Mouse (Mus musculus): ENCODE data around the gene Cd300e. TPM values are rescaled to one million over a fixed set of nuclear protein-coding genes. Genes with fewer than 3 reads are reported as not detected.

Gene Cd300e
- total RNA-seq, 2 experiments from 2014 or later: not detected

GRCm38 (mm10) chr11:115004070-115004469 lies 57.9 kb downstream of the Cd300e start:
- DNase-seq (ENCODE audit: low spot score in 2 of 2): no peak

Other genes with a start within 250 kb of the Cd300e start
- 1 to 10 TPM; 3.3 to 3.7 TPM for gene Gprc5c, start 211.0 kb downstream of the Cd300e start, total RNA-seq (2021)
- under 1 TPM; 0.41 to 0.50 TPM for gene Cd300a, start 172.1 kb downstream of the Cd300e start, total RNA-seq (2021)
- gene Cd300lb, start 127.8 kb downstream of the Cd300e start, total RNA-seq (2021): not detected
- not detected for gene Cd300c, start 93.0 kb downstream of the Cd300e start, total RNA-seq (2021)
- gene Cd300ld, start 72.3 kb downstream of the Cd300e start, total RNA-seq (2021): not detected
- 1 to 10 TPM; 3.9 to 4.1 TPM for gene Cd300c2, start 60.3 kb downstream of the Cd300e start, total RNA-seq (2021)
- gene Cd300ld2, start 46.0 kb downstream of the Cd300e start, total RNA-seq (2021): not detected
- gene Cd300ld4, start 35.2 kb downstream of the Cd300e start, total RNA-seq (2021): 1 to 10 TPM in 1 of 2 experiments, under 1 TPM in 1; 0.53 to 1.1 TPM
- 1 to 10 TPM in 1 of 2 experiments, not detected in 1; 1.0 TPM for gene Cd300ld5, start 24.4 kb downstream of the Cd300e start, total RNA-seq (2021)
- 1 to 10 TPM in 1 of 2 experiments, not detected in 1; 1.8 TPM for gene Cd300ld3, start 13.8 kb downstream of the Cd300e start, total RNA-seq (2021)
- gene Rab37, start 29.3 kb upstream of the Cd300e start, total RNA-seq (2021): 1 to 10 TPM; 3.7 to 4.2 TPM
- under 1 TPM; 0.45 to 0.51 TPM for gene Cd300lf, start 71.8 kb upstream of the Cd300e start, total RNA-seq (2021)
- gene Slc9a3r1, start 101.2 kb upstream of the Cd300e start, total RNA-seq (2021): 10 to 100 TPM; 66.9 to 70.4 TPM
- 10 to 100 TPM; 16.7 to 17.7 TPM for gene Tmem104, start 125.3 kb upstream of the Cd300e start, total RNA-seq (2021)
- gene Nat9, start 125.7 kb upstream of the Cd300e start, total RNA-seq (2021): 10 to 100 TPM; 24.2 to 26.0 TPM
- 10 to 100 TPM; 43.3 to 44.8 TPM for gene Grin2c, start 205.1 kb upstream of the Cd300e start, total RNA-seq (2021)
- 10 to 100 TPM; 19.0 to 19.9 TPM for gene Fdxr, start 214.9 kb upstream of the Cd300e start, total RNA-seq (2021)
- gene Fads6, start 235.5 kb upstream of the Cd300e start, total RNA-seq (2021): 10 to 100 TPM; 16.7 to 17.3 TPM
- 1 to 10 TPM in 1 of 2 experiments, under 1 TPM in 1; 0.20 to 1.0 TPM for gene Otop2, start 245.0 kb upstream of the Cd300e start, total RNA-seq (2021)